Mouse (Mus musculus) E14TG2a.4 (cell line): ENCODE data around the gene Gm20388.

ENCODE experiments used
- H3K27me3 ChIP-seq: 2 replicates; pipeline ENCODE4 v1.6.1; 2014; ENCODE audit warnings: low read length, control low read depth; ENCODE audit not compliant: insufficient read depth
- H3K36me3 ChIP-seq: 2 replicates; pipeline ENCODE4 v1.6.1; 2014; ENCODE audit warnings: low read length, control low read depth; ENCODE audit not compliant: insufficient read depth
- H3K4me1 ChIP-seq: replicated peaks from 2 replicates; pipeline ENCODE4 v1.6.1; 2014; ENCODE audit warnings: low read depth, low read length, control low read depth
- H3K4me3 ChIP-seq: replicated peaks from 2 replicates; pipeline ENCODE4 v1.5.1; 2014; ENCODE audit warnings: mild to moderate bottlenecking, low read length
- H3K9me3 ChIP-seq: 2 replicates; pipeline ENCODE4 v1.6.1; 2014; ENCODE audit warnings: low read length, control low read depth
- CTCF ChIP-seq: conservative IDR thresholded peaks from 2 replicates; pipeline ENCODE4 v1.5.1; 2014; ENCODE audit warnings: low read length
- NANOG ChIP-seq: IDR thresholded peaks from 2 replicates; pipeline ENCODE4 v1.6.1; 2014; ENCODE audit warnings: borderline replicate concordance, low read length, mixed read lengths
- POU5F1 ChIP-seq: IDR thresholded peaks from 2 replicates; pipeline ENCODE4 v1.6.1; 2014; ENCODE audit warnings: low read length, borderline replicate concordance

Gm20388 gene

GRCm38 (mm10) chr8:122313310-122313709 lies 2402.7 kb downstream of the Gm20388 start:
- no peak overlapping the region for H3K4me3 ChIP-seq
- peaks cover 61% of the 10 kb centered on the region for H3K4me1 ChIP-seq
- no peaks in the 10 kb centered on the region; the same call in 1 of the 2 replicates for H3K27me3 ChIP-seq
- no peaks in the 10 kb centered on the region for H3K36me3 ChIP-seq
- TF ChIP-seq CTCF (no peak), NANOG (no peak), POU5F1 (no peak)
- no peaks in the 10 kb centered on the region for H3K9me3 ChIP-seq

DNA sequence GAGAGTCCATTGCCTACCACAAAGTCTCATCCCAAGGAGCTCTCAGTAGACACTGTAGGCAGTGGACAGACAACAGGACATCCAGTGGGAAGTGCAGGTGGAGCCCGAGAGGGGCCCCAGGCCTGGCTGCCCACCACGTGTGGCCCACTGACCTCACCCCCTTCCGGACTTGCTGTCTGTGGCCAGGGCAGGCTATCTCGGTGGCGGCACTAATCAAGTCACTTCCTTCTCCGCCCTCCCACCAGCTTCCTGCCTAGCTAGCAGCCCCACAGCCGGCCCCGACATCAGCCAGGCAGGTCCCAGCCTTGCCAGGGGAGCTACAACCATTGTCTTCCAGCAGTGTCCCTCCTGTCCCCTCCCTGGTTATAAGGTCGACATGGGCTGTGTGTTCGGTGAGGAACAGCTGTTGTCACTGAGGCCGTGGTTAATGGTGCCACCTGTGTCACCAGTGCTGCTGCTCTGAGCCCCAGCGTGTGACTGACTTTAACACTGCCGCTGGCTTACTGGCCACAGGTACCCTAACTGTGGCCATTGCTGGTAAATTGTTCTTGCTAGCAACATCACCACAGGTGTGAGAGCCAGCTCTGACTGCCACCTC lies 2404.4 kb downstream of the Gm20388 start:
- no peaks in the 10 kb centered on the region; the same call in 1 of the 2 replicates for H3K27me3 ChIP-seq
- H3K9me3 ChIP-seq, result no peaks in the 10 kb centered on the region
- no peak overlapping the region for H3K4me3 ChIP-seq
- TF ChIP-seq CTCF, result no peak
- TF ChIP-seq POU5F1, result no peak
- TF ChIP-seq NANOG, result no peak
- H3K36me3 ChIP-seq, result no peaks in the 10 kb centered on the region
- peaks cover 77% of the 10 kb centered on the region for H3K4me1 ChIP-seq

DNA sequence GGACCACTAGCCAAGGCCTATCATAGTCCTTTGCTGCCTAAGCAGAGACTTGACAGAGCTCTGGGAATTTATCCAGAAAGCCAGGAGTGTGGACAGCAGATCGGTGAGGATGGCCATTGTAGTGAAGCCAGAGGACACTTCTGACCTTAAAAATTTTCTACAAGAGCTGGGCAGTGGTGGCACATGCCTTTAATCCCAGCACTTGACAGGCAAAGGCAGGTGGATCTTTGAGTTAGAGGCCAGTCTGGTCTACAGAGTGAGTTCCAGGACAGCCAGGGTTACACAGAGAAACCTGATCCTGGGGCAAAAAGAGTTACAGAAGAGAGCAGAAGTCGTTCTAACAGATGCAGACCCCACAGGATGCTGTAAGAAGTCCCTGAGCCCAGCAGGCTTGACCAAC lies 2405.8 kb downstream of the Gm20388 start:
- Histone ChIP-seq H3K4me1 (peaks cover 91% of the 10 kb centered on the region), H3K4me3 (no peak overlapping the region), H3K9me3 (no peaks in the 10 kb centered on the region), H3K27me3 (no peaks in the 10 kb centered on the region; the same call in 1 of the 2 replicates), H3K36me3 (no peaks in the 10 kb centered on the region)
- TF ChIP-seq CTCF (no peak), POU5F1 (no peak)

- H3K4me3 ChIP-seq, result peak overlapping the region; percentile 23; the same call in 1 of the 2 replicates
- H3K9me3 ChIP-seq, result no peaks in the 10 kb centered on the region
- peaks cover 95% of the 10 kb centered on the region for H3K4me1 ChIP-seq
- H3K27me3 ChIP-seq, result no peaks in the 10 kb centered on the region; the same call in 1 of the 2 replicates
- H3K36me3 ChIP-seq, result no peaks in the 10 kb centered on the region
- no peak for TF ChIP-seq CTCF
- no peak for TF ChIP-seq POU5F1
- TF ChIP-seq NANOG, result no peak
Observed at GRCm38 (mm10) chr8:122317918-122318475, 2407.4 kb downstream of the Gm20388 start.

- Histone ChIP-seq H3K36me3 (no peaks in the 10 kb centered on the region), H3K4me1 (peaks cover 92% of the 10 kb centered on the region), H3K4me3 (peak overlapping the region; percentile 23; the same call in 1 of the 2 replicates), H3K9me3 (no peaks in the 10 kb centered on the region), H3K27me3 (no peaks in the 10 kb centered on the region; the same call in 1 of the 2 replicates)
- TF ChIP-seq CTCF, result no peak
- no peak for TF ChIP-seq NANOG
- TF ChIP-seq POU5F1, result no peak
Observed at GRCm38 (mm10) chr8:122319045-122319707, 2408.5 kb downstream of the Gm20388 start.

GRCm38 (mm10) chr8:122319708-122320075 lies 2409.1 kb downstream of the Gm20388 start:
- H3K4me1 ChIP-seq, result peaks cover 92% of the 10 kb centered on the region
- no peak overlapping the region for H3K4me3 ChIP-seq
- TF ChIP-seq CTCF (no peak), NANOG (no peak), POU5F1 (no peak)

GRCm38 (mm10) chr8:122320541-122320940 lies 2409.9 kb downstream of the Gm20388 start:
- TF ChIP-seq NANOG, result no peak
- no peak for TF ChIP-seq POU5F1
- no peak for TF ChIP-seq CTCF
- Histone ChIP-seq H3K4me3 (no peak overlapping the region), H3K4me1 (peaks cover 92% of the 10 kb centered on the region), H3K9me3 (no peaks in the 10 kb centered on the region), H3K36me3 (no peaks in the 10 kb centered on the region), H3K27me3 (no peaks in the 10 kb centered on the region; the same call in 1 of the 2 replicates)

More at GRCm38 (mm10) chr8:122319708-122320075, 2409.1 kb downstream of the Gm20388 start:
- Histone ChIP-seq H3K27me3 (no peaks in the 10 kb centered on the region; the same call in 1 of the 2 replicates), H3K36me3 (no peaks in the 10 kb centered on the region), H3K9me3 (no peaks in the 10 kb centered on the region)

DNA sequence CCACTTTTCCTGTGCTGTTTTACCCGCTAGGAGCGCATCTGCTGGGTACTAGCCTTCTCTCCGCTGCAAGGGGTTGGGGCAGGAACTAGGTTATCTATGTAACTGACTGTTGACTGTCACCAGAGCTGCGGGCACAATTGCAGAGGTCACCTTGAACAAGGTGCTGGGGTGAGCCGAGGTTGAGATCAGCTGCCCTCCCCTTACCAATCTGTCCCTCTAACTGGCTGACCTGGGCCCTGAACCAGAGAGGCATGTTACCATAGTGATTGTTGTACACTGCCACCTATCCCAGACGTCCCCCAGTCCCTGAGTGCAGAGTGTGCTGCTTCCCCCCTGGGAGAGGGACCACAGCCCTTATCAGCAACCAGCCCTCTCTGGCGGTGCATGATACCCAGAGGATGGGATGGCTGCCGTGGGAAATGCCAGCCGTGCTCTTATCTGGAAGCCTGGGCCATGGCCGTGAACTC lies 2410.8 kb downstream of the Gm20388 start:
- H3K36me3 ChIP-seq, result no peaks in the 10 kb centered on the region
- peaks cover 91% of the 10 kb centered on the region for H3K4me1 ChIP-seq
- no peak overlapping the region for H3K4me3 ChIP-seq
- no peaks in the 10 kb centered on the region for H3K9me3 ChIP-seq
- TF ChIP-seq POU5F1 (no peak), NANOG (no peak), CTCF (no peak)
- no peaks in the 10 kb centered on the region; the same call in 1 of the 2 replicates for H3K27me3 ChIP-seq
